Mouse (Mus musculus): ENCODE results near the gene Hoxb5. TPM values are rescaled to one million over a fixed set of nuclear protein-coding genes. Genes with fewer than 3 reads are reported as not detected.

Gene Hoxb5
- polyA plus RNA-seq, 1 experiment from 2014 or later, result not detected

DNA sequence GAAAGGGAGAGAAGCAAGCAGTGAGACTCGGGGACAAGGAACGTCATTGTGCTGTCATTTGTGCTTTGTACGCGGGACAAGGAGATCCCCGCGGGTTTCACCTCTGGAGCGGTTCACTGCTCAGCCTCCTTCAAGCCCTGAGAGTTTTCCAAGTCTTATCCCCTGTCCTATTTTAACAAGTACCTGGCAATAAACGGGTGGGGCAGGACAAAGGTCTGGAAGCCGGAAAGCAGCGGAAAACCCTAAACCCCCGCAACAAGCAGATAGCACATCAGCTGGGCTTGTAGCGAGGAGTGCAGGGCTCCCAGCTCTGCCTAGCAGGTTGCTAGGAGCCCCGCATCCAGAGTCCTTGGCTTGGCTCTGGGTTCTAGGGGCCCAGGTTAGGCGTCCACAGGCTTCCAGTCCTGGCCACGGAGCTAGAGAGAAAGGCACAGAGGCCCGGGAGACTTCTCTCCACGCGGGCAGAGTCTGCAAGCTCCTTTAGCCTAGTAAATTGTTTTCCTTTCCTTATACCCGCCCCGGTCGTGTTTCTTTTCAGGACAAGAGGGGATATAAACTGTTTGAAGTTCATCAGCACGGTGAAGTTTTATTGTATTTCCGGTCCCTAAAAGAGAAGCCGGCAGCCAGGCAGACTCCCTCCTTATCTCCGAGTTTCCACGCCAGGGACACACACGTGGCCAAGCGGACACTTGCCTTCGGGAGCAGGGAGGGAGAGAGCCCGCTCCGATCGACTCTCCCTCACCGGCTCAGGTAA lies 39.3 kb upstream of the Hoxb5 start:
- no peak for ATAC-seq (ENCODE audit: insufficient number of reproducible peaks, low FRiP score, low TSS enrichment, low read depth)
- Histone ChIP-seq H3K36me3 (no peaks in the 10 kb centered on the region), H3K4me2 (replicated peaks) (no peak overlapping the region), H3K4me1 (peaks cover 4% of the 10 kb centered on the region; the same call in 1 of the 2 replicates), H3K4me3 (replicated peaks) (no peak overlapping the region), H3K9ac (no peak overlapping the region), H3K27me3 (peaks cover 98% of the 10 kb centered on the region), H3K27ac (replicated peaks) (no peak overlapping the region), H3K9me3 (replicated peaks) (no peaks in the 10 kb centered on the region)
- WGBS, result 2% methylated on average over 33 of the region's 33 CpGs

DNA sequence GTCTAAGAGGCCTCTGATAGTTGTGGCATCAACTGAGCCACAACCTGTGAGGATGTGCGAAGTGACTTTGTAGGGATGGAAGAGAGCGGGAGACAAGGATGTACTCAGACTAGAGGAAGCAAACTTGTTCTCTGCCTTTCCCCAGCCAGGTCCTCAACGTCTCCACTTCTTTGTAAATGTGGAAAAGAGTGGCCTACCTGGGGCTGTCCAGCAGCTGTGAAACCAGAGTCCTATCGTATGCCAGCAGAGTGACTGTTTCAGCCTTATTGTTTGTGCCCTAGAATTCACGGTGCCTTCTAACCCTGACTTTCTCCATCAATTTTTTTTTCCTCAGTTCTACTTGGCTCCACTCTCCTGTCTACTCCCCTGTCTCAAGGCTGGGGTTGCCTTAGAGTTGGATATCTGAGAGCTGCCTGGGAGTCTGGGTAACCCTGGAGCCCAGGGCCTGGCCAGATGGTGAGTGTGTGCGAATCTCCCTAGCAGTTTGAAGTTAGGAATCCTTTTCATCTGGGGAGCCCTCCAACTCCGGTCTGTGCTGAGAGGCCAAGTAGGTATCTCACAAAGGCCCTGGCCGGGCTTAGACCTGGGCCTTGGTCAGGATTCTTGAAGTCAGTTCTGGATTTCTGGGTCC lies 38.6 kb upstream of the Hoxb5 start:
- Histone ChIP-seq H3K27me3 (peaks cover 98% of the 10 kb centered on the region), H3K4me3 (replicated peaks) (no peak overlapping the region), H3K9ac (no peak overlapping the region), H3K9me3 (replicated peaks) (no peaks in the 10 kb centered on the region), H3K27ac (replicated peaks) (no peak overlapping the region), H3K36me3 (no peaks in the 10 kb centered on the region), H3K4me1 (peaks cover 4% of the 10 kb centered on the region; the same call in 1 of the 2 replicates), H3K4me2 (replicated peaks) (no peak overlapping the region)
- WGBS, result 8% methylated on average over 8 of the region's 8 CpGs
- ATAC-seq (ENCODE audit: insufficient number of reproducible peaks, low FRiP score, low TSS enrichment, low read depth), result no peak

DNA sequence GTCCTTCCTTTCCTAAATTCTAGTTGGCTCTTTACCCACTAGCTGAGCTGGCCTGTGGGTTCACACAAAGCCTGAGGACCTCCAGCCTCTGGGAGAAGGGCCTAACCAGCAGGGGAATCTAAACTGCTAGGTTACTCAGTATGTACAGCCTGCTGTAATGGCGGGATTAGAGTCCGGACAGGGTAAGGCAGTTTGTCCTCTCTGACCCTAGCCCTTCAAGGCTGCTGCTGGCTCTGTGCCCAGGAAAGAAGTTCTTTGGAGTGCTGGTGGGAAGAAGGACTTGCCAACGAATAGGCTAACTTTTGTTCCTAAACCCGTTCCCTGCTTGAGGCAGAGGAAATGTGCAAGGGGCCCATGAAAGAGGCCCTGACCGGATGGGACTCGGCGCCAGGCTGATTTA lies 37.2 kb upstream of the Hoxb5 start:
- no peaks in the 10 kb centered on the region for H3K9me3 ChIP-seq (replicated peaks)
- no peak overlapping the region for H3K27ac ChIP-seq (replicated peaks)
- peaks cover 98% of the 10 kb centered on the region for H3K27me3 ChIP-seq
- 0 out of 2 replicates have a peak, but pooled peaks cover 6% of the 10 kb centered on the region for H3K4me1 ChIP-seq
- no peak for ATAC-seq (ENCODE audit: insufficient number of reproducible peaks, low FRiP score, low TSS enrichment, low read depth)
- H3K9ac ChIP-seq, result no peak overlapping the region
- no peak overlapping the region for H3K4me3 ChIP-seq (replicated peaks)
- WGBS, result under 1% methylated on average over 7 of the region's 7 CpGs
- H3K4me2 ChIP-seq (replicated peaks), result no peak overlapping the region
- no peaks in the 10 kb centered on the region for H3K36me3 ChIP-seq

DNA sequence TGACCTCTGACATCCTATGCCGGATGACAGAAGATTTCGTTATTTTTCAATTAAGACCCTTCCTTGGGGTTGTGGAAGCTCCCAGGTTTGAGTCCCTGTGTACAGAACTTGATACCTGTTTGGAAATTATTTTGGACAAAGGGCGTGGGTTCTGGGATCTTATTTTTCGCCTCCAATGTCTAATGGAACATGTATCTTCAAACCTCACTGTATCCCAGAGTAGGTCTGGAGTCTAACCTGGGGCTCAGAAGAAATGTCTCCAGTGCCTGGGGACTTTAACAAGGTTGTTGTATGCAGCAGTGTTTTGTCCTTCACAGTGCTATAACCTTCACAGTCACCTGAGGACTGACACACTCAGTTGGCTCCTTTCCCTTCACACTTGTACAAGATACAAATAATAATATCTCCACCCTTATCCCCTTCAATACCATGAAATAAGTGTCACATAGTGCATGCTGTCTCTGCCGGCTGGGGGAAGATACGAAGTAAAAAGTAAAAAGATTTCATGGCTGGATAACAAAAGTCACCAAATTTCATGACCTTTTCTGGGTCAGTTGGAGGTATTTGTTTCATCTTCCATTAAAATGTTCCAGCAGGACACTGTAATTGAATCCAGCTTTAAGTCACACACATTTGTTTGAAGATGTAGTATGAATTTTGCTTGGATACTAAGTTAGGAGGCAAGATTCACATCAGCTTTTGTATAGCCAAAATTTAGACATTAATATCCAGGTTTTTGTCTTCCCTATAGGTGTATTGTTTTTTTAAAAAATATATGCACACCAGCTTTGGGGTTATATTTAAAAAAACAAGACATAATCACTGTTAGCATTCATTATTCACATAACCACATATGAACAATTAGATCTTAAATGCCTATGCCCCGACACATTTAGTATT lies 35.9 kb upstream of the Hoxb5 start:
- no peak overlapping the region for H3K27ac ChIP-seq (replicated peaks)
- peaks cover 98% of the 10 kb centered on the region for H3K27me3 ChIP-seq
- ATAC-seq (ENCODE audit: insufficient number of reproducible peaks, low FRiP score, low TSS enrichment, low read depth), result no peak
- H3K4me3 ChIP-seq (replicated peaks), result no peak overlapping the region
- H3K9ac ChIP-seq, result no peak overlapping the region
- no peaks in the 10 kb centered on the region for H3K36me3 ChIP-seq
- 10% methylated on average over 7 of the region's 7 CpGs for WGBS
- peaks cover 18% of the 10 kb centered on the region for H3K4me1 ChIP-seq
- H3K9me3 ChIP-seq (replicated peaks), result no peaks in the 10 kb centered on the region
- H3K4me2 ChIP-seq (replicated peaks), result no peak overlapping the region

DNA sequence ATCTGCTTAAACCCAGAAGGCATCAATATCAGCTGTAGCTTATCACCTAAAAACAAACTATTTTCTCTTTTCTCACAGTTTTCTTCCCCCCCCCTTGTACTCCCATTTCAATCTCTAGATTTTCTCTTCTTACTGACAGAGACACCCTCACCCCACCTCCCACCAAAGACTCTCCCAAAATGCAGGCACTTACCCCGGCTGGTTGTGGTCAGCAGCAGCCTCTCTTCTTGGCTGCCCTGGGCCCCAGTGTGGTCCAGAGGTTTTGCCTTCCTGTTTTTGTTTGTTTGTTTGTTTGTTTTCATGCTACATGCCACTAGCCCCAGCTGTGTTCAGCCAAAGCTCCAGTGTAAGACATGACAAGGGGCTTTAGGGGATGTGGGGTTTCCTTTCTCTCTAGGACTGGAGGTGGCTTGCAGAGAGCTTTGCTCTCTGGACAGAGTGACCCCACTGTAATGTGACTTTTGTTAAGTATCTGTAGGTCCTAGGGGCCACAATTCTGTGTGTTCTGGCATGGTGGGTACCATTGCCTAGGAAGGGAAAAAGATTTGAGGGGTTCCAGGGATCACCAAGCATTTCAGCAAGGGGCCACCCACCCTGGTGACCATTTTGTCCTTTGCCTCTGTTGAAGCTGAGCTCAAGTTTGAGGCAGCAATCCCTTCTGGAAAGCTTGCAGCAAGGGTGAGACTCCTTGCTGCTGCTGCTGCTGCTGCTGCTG lies 34.9 kb upstream of the Hoxb5 start:
- Histone ChIP-seq H3K4me3 (replicated peaks) (no peak overlapping the region), H3K9me3 (replicated peaks) (no peaks in the 10 kb centered on the region), H3K9ac (no peak overlapping the region), H3K27me3 (peaks cover 98% of the 10 kb centered on the region), H3K27ac (replicated peaks) (no peak overlapping the region), H3K36me3 (no peaks in the 10 kb centered on the region), H3K4me2 (replicated peaks) (no peak overlapping the region), H3K4me1 (peaks cover 20% of the 10 kb centered on the region)
- no peak for ATAC-seq (ENCODE audit: insufficient number of reproducible peaks, low FRiP score, low TSS enrichment, low read depth)
- WGBS, result 4% methylated on average over 1 of the region's 1 CpGs

DNA sequence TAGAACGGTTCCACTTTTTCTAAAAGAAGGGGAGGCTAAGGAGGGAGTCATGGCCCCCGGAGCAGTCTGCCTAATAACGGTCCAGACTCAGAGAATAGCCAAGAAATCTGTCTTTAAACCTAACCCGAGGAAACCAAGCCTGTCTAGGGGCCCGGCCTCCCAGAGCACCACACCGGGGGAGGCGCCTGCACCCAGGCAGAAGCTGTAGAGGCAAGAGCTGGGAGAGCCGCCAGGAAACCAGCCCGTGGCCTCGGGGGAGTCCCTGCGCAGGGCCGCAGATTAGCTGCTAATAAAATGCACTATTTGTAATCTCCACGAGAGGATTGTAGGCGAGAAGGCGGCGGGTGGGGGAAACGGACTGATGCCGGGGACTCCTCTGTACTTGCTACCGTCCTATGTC lies 33.3 kb upstream of the Hoxb5 start:
- Histone ChIP-seq H3K4me1 (peaks cover 20% of the 10 kb centered on the region), H3K9me3 (replicated peaks) (no peaks in the 10 kb centered on the region), H3K27me3 (peaks cover 98% of the 10 kb centered on the region), H3K9ac (no peak overlapping the region), H3K4me2 (replicated peaks) (no peak overlapping the region), H3K36me3 (no peaks in the 10 kb centered on the region), H3K4me3 (replicated peaks) (no peak overlapping the region), H3K27ac (replicated peaks) (no peak overlapping the region)
- 2% methylated on average over 19 of the region's 19 CpGs for WGBS
- no peak for ATAC-seq (ENCODE audit: insufficient number of reproducible peaks, low FRiP score, low TSS enrichment, low read depth)

DNA sequence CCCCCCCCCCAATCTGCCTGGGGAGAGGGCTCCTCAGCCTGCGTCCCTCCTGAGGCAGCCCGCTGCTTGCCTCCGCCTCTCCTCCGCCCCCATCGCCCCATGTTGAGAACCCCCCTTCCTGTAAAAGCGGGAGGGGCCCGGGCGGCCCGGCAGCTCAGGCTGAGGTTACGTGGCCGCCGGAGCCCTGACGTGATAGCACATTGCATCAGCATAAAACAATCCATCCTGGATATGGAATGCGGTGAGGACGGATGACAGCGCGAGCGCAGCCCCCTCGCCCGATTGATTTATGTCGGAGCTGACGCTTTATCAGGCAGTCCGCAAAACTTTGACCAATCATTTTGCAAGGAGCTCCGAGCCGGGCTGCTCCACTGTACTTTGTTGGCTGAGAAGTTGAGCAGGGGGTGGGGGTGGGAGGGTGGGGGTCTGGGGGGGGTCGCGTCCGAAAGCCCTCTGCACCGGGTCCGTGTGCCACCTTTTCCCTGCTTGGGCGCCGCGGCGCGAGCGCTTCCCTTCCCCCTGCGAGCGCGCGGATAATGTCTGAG lies 32.1 kb upstream of the Hoxb5 start, which contains the start of gene Hoxb9:
TSS of gene Hoxb9 (plus strand) at position 462 of the 545 bp plus-strand sequence.
- Histone ChIP-seq H3K27me3 (peaks cover 98% of the 10 kb centered on the region), H3K9me3 (replicated peaks) (no peaks in the 10 kb centered on the region), H3K4me3 (replicated peaks) (peak within 1 kb of the TSS; percentile 22), H3K4me2 (replicated peaks) (peak within 1 kb of the TSS; percentile 31), H3K4me1 (peaks cover 20% of the 10 kb centered on the region), H3K9ac (no peak within 1 kb of the TSS), H3K27ac (replicated peaks) (no peak within 1 kb of the TSS), H3K36me3 (no peaks in the 10 kb centered on the region)
- 1% methylated on average over 40 of the region's 40 CpGs for WGBS
- no peak for ATAC-seq (ENCODE audit: insufficient number of reproducible peaks, low FRiP score, low TSS enrichment, low read depth)

DNA sequence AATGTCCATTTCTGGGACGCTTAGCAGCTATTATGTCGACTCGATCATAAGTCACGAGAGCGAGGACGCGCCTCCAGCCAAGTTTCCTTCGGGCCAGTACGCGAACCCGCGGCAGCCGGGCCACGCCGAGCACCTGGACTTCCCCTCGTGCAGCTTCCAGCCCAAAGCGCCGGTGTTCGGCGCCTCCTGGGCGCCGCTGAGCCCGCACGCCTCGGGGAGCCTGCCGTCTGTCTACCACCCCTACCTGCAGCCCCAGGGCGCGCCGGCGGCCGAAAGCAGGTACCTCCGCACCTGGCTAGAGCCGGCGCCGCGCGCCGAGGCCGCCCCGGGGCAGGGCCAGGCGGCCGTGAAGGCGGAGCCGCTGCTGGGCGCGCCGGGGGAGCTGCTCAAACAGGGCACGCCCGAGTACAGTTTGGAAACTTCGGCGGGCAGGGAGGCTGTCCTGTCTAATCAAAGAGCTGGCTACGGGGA lies 31.6 kb upstream of the Hoxb5 start:
- under 1% methylated on average over 52 of the region's 52 CpGs for WGBS
- Histone ChIP-seq H3K4me2 (replicated peaks) (peak overlapping the region; percentile 31), H3K9ac (no peak overlapping the region), H3K27ac (replicated peaks) (no peak overlapping the region), H3K36me3 (no peaks in the 10 kb centered on the region), H3K4me3 (replicated peaks) (peak overlapping the region; percentile 22), H3K9me3 (replicated peaks) (no peaks in the 10 kb centered on the region), H3K27me3 (peaks cover 98% of the 10 kb centered on the region), H3K4me1 (peaks cover 20% of the 10 kb centered on the region)
- ATAC-seq (ENCODE audit: insufficient number of reproducible peaks, low FRiP score, low TSS enrichment, low read depth), result no peak

DNA sequence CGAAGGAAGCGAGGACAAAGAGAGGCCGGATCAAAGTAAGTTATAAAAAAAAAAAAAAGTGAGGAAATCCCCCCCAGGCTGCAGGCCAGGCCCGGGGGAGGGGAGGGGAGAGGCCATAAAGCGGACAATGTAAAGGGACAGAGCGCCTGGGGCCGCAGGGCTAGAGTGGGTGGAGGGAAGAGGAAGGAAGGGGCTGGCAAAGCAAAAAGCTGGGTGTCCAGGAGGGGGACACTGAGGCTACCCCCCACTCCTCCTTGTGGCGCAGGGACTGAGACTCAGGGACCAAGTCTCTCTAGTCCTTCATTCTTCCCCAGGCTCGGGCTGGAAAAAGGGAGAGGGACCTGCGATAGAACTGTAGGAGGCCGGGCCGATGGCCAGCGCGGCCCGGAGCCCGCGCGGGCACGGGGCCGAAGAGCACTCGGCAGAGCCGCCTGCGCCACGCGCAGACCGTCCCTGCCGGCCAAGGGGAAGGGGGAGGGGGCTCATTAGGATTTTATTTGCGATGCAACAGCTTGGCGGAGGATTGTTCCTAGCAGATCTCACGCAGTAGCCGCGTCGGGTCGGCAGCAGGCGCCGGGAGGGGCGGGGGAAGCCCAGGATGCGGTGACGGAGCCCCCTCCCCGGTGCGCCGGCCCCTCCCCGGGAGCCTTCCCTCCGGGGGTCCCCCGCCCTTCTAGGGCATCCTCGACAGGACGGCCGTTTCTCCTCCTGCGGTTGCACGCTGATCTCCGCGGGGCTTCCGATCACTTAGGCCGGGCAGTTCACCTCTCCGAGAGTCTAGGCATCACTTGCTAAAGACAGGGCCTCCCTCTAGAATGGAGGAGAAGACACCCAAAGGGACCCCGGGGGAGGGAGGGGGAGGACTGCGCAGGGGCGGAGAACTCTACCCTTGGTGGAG lies 30.9 kb upstream of the Hoxb5 start:
- no peak overlapping the region for H3K27ac ChIP-seq (replicated peaks)
- no peak overlapping the region for H3K9ac ChIP-seq
- H3K36me3 ChIP-seq, result no peaks in the 10 kb centered on the region
- peak overlapping the region; percentile 30; the same call in 1 of the 2 replicates for H3K4me2 ChIP-seq (replicated peaks)
- H3K4me1 ChIP-seq, result peaks cover 20% of the 10 kb centered on the region
- no peaks in the 10 kb centered on the region for H3K9me3 ChIP-seq (replicated peaks)
- WGBS, result under 1% methylated on average over 58 of the region's 58 CpGs
- peak overlapping the region; percentile 22 for H3K4me3 ChIP-seq (replicated peaks)
- peaks cover 98% of the 10 kb centered on the region for H3K27me3 ChIP-seq
- ATAC-seq (ENCODE audit: insufficient number of reproducible peaks, low FRiP score, low TSS enrichment, low read depth), result no peak

DNA sequence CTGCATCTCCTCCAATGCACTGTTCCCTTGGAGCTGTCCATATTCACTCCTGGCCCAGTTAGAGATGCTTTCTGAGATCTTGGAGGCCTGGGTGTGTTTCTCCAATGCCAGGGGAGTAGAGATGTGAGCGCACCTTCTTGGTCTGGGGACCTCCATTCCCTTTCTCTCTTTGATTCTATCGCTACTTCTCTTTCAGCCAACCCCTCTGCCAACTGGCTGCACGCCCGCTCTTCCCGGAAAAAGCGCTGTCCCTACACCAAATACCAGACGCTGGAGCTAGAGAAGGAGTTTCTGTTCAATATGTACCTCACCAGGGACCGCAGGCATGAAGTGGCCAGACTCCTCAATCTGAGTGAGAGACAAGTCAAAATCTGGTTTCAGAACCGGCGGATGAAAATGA lies 28.7 kb upstream of the Hoxb5 start:
- Histone ChIP-seq H3K4me2 (replicated peaks) (no peak overlapping the region), H3K27ac (replicated peaks) (no peak overlapping the region), H3K9me3 (replicated peaks) (no peaks in the 10 kb centered on the region), H3K4me3 (replicated peaks) (no peak overlapping the region), H3K27me3 (peaks cover 100% of the 10 kb centered on the region), H3K9ac (no peak overlapping the region), H3K36me3 (no peaks in the 10 kb centered on the region), H3K4me1 (peaks cover 20% of the 10 kb centered on the region)
- no peak for ATAC-seq (ENCODE audit: insufficient number of reproducible peaks, low FRiP score, low TSS enrichment, low read depth)
- WGBS, result 4% methylated on average over 10 of the region's 10 CpGs

Measured in embryonic facial prominence, embryonic 15.5 days (tissue).